Mouse (Mus musculus) liver, postnatal 0 days (tissue): ENCODE measurements at regions not wholly inside any gene's neighbourhood (a gene's known extent, or its start where the extent isn't known, plus 50 kb on each side); places are given as distances from the start of the nearest gene placed in this dataset.
A peak's percentile ranks its signal among the peaks of the same experiment; 100 is the strongest.

ENCODE experiments used
- ATAC-seq: fragments of 200-750 bp; cut with Nextera tagmentation; 2 replicates; pipeline ENCODE4 v1.8.0; 2017; ENCODE audit warnings: mild to moderate bottlenecking, moderate library complexity
- DNase-seq: peaks from one replicate; pipeline ENCODE4 v3.0.0-alpha.2; 2016
- H3K27ac ChIP-seq: fragments of 300-500 bp; sonication (generic); 2 replicates; pipeline ENCODE4 v1.5.1; 2014; ENCODE audit warnings: antibody characterized with exemption, moderate library complexity, mild to moderate bottlenecking, low read depth
- H3K27me3 ChIP-seq: fragments of 300-500 bp; sonication (generic); 2 replicates; pipeline ENCODE4 v1.6.1; 2014; ENCODE audit warnings: low read length, control low read depth, mixed read lengths; ENCODE audit not compliant: insufficient read depth
- H3K36me3 ChIP-seq: fragments of 300-500 bp; sonication (generic); replicated peaks from 2 replicates; pipeline ENCODE4 v1.6.1; 2014; ENCODE audit warnings: mild to moderate bottlenecking, control low read depth, low read length, moderate library complexity, mixed read lengths; ENCODE audit not compliant: insufficient read depth
- H3K4me1 ChIP-seq: fragments of 300-500 bp; sonication (generic); 2 replicates; pipeline ENCODE4 v1.6.1; 2014; ENCODE audit warnings: antibody characterized with exemption, mild to moderate bottlenecking, control low read depth; ENCODE audit not compliant: insufficient read depth
- H3K4me2 ChIP-seq: fragments of 300-500 bp; sonication (generic); 2 replicates; pipeline ENCODE4 v1.6.1; 2014; ENCODE audit warnings: low read depth, mild to moderate bottlenecking, low read length, moderate library complexity, mixed read lengths
- H3K4me3 ChIP-seq: fragments of 300-500 bp; sonication (generic); 2 replicates; pipeline ENCODE4 v1.5.1; 2014; ENCODE audit warnings: low read depth, low read length
- H3K9ac ChIP-seq: fragments of 300-500 bp; sonication (generic); replicated peaks from 2 replicates; pipeline ENCODE4 v1.6.1; 2014; ENCODE audit warnings: mild to moderate bottlenecking, moderate library complexity
- H3K9me3 ChIP-seq: fragments of 300-500 bp; sonication (generic); 2 replicates; pipeline ENCODE4 v1.6.1; 2016; ENCODE audit warnings: mild to moderate bottlenecking, control low read depth, low read length, mixed read lengths
- CTCF ChIP-seq: sonication (generic); IDR thresholded peaks from 2 replicates; pipeline ENCODE4 v1.5.1; 2016; ENCODE audit warnings: antibody characterized with exemption, low read depth
- EP300 ChIP-seq: IDR thresholded peaks from 2 replicates; pipeline ENCODE4 v1.6.1; 2016; ENCODE audit warnings: antibody characterized with exemption, low read depth, mild to moderate bottlenecking
- WGBS: fragments of 180-500 bp; shearing (Covaris S2); extraction: QIAGEN DNeasy Blood & Tissue Kit; methylation state at CpG from one replicate; pipeline ENCODE4 v1.1.7; 2014; ENCODE audit not compliant: insufficient replicate concordance; 5-methylcytosine and 5-hydroxymethylcytosine counted together

DNA sequence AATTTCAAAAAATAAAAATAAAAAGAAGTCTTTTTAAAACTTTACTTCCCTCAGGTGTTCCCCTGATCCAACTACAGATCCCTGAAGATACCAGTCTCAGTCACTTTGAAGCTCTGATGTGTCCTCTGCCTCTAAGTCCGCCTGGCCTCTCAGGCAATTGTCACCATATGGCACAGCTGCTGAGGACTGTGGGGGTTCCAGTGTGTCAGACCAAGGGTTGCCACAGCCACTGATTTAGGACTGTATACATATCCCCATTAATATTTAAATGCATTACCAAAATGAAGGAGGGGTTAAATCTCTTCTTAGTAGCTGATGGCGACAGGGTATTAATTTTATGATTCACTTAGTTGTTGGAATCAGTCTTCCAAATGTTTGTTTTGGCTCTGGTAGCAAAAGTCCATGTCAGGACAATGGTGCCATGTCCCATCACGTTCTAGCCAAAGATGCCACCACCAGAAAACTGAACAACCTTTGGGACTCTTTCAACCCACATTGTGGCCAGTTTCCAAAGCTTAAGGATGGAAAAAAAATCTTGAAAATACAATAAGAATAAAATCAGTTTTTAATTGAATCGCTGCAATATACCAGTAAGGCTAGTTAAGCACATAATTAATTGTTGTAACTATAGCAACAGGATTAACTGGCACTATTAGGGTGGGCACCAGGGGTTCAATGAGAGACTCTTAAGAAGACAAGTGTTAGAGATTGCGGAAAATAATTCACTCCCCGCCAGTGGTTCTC lies 62.5 kb downstream of the Arrdc4 start:
- peaks cover 13% of the 10 kb centered on the region for H3K4me1 ChIP-seq
- no peak overlapping the region for H3K4me2 ChIP-seq
- H3K4me3 ChIP-seq, result no peak overlapping the region
- DNase-seq, result no peak
- WGBS, result 74% methylated on average over 6 of the region's 6 CpGs
- TF ChIP-seq CTCF (no peak), EP300 (no peak)
- no peaks in the 10 kb centered on the region for H3K9me3 ChIP-seq
- no peaks in the 10 kb centered on the region for H3K27me3 ChIP-seq
- no peak overlapping the region for H3K9ac ChIP-seq
- no peak for ATAC-seq
- no peaks in the 10 kb centered on the region for H3K36me3 ChIP-seq
- 0 out of 2 replicates have a peak overlapping the region, but pooled peaks have one; percentile 8 for H3K27ac ChIP-seq

DNA sequence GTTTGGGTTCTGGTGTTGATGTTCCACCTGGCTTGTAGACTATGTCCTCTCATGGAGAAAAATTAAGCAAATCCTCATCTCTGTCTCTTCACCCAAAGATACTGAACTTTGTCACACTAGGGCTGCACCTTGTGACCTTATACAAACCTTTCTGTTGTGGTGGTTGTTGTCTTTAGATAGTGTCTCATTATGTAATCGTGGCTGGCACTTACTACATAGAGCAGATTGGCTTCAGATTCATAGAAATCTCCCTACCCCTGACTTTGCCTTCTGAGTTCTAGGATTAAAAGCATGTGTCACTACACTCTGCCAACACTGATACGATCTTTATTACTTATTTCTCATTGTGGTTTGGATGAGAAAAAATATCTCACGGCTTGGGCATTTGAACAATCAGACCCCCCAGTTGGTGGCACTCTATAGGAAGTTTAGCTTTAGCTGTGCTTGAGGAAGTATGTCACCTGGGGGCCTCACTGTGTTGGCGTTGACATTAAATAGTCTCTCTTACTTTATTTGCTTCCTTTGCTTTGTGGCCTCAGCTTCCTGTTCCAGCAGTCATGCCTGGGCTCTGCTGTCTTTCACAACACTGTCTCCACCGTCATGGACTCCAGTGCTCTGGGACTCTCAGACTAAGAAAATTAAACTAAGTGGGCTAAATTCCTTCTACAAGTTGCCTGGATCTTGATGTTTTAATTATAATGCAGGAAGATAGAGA lies 66.0 kb downstream of the Arrdc4 start:
- H3K27me3 ChIP-seq, result no peaks in the 10 kb centered on the region
- WGBS, result 19% methylated on average over 5 of the region's 5 CpGs
- peak overlapping the region; percentile 73 for H3K27ac ChIP-seq
- H3K4me2 ChIP-seq, result no peak overlapping the region
- H3K9ac ChIP-seq, result no peak overlapping the region
- H3K4me1 ChIP-seq, result peaks cover 13% of the 10 kb centered on the region
- DNase-seq, result peak; percentile 33
- TF ChIP-seq EP300 (no peak), CTCF (no peak)
- peak; percentile 86 for ATAC-seq
- no peaks in the 10 kb centered on the region for H3K36me3 ChIP-seq
- H3K4me3 ChIP-seq, result no peak overlapping the region
- H3K9me3 ChIP-seq, result no peaks in the 10 kb centered on the region

DNA sequence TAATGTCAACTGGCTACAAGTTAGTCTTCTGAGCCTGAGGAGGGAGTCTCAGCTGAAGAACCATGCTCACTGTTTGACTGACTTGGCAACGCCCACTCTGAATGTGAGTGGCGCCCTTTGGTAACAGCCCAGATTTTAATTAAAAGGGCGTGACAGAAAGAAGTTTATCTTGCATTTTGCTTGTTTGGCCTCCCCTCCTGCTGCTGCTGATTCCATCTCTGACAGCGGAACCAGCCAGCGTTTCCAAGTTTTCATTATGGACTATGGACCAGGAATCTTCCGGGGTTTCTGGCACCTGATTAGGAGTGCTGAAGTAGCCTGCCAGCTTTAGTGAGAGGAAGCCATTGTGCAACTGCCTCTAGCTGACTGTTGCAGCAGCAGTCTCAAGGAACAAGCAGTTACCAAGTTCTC lies 66.7 kb downstream of the Arrdc4 start:
- Histone ChIP-seq H3K9me3 (no peaks in the 10 kb centered on the region), H3K4me1 (peaks cover 13% of the 10 kb centered on the region), H3K27me3 (no peaks in the 10 kb centered on the region), H3K4me2 (no peak overlapping the region), H3K4me3 (no peak overlapping the region), H3K36me3 (no peaks in the 10 kb centered on the region), H3K9ac (no peak overlapping the region), H3K27ac (peak overlapping the region; percentile 73)
- TF ChIP-seq CTCF, result no peak
- no peak for TF ChIP-seq EP300
- 59% methylated on average over 6 of the region's 6 CpGs for WGBS
- peak; percentile 51 for ATAC-seq
- peak; percentile 24 for DNase-seq

DNA sequence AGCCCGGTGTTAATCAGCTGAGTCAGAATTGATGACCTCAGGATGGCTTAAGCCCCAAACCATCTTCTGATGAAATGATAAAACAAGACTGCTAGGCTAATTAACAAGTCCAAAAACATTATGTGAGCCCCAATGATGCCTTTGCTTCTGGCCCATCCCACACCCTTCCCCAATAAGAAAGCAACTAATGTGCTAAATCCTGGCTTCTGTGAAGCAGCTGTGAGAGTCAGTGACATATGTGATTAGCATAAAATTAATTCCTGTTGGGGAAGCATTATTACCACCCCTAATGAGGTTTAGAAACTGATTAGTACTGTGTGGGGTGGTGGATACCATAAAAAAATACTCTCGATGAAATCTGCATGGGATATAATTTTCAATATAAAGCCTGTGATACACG lies 69.3 kb downstream of the Arrdc4 start:
- DNase-seq (no peak), ATAC-seq (no peak)
- H3K27ac ChIP-seq, result no peak overlapping the region
- no peaks in the 10 kb centered on the region for H3K27me3 ChIP-seq
- no peaks in the 10 kb centered on the region for H3K36me3 ChIP-seq
- peaks cover 13% of the 10 kb centered on the region for H3K4me1 ChIP-seq
- no peak overlapping the region for H3K4me3 ChIP-seq
- no peaks in the 10 kb centered on the region for H3K9me3 ChIP-seq
- TF ChIP-seq CTCF (no peak), EP300 (no peak)
- H3K9ac ChIP-seq, result no peak overlapping the region
- no peak overlapping the region for H3K4me2 ChIP-seq
- 81% methylated on average over 3 of the region's 3 CpGs for WGBS

DNA sequence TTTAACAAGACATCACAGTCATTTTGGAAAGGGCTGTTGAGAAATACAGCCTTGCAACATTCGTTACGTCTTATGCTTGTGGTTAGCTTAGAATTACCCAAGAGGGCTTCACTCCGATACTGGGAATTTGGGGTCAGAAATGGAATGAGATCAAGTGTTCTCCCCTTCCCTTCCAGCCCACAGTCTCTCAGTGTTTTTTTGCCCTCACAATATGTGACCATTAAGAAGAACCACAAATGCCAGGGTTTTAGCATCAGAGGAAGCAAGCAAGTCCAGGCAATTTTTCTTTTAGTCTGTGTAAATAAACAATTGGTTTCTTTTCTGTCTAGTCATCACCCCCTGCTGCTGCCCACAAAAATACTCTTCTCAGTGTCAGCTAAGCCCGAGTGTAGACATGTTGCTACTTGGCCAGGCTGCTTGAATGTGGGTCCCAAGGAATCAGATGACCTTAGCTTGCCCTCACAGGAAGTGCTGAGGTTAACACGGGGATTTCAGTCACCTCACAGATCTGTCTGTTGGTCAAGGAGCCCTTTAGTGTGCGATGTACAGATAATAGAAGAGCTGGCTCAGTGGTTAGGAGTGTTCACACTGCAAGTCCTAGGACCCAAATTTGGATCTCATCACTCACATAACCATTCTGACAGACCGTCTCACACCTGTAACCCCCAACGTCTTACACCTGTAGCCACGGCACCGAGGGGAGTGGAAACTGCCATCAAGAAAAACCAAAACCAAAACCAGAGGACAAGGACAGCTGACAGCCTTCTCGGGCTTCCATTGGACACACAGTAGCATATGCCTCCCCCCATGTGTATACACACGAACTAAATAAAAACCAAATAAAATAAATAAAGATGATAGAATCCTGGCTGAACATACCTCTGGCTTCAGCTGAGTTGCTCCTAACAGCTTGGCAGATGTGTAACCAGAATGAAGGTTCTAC lies 81.0 kb downstream of the Arrdc4 start:
- Histone ChIP-seq H3K4me1 (no peaks in the 10 kb centered on the region), H3K4me2 (peak overlapping the region; percentile 42), H3K27ac (no peak overlapping the region), H3K4me3 (no peak overlapping the region), H3K36me3 (no peaks in the 10 kb centered on the region), H3K9me3 (0 out of 2 replicates have a peak, but pooled peaks cover 3% of the 10 kb centered on the region), H3K27me3 (no peaks in the 10 kb centered on the region), H3K9ac (no peak overlapping the region)
- no peak for ATAC-seq
- 50% methylated on average over 12 of the region's 12 CpGs for WGBS
- TF ChIP-seq CTCF (no peak), EP300 (peak; percentile 54; the same call in 1 of the 2 replicates)
- no peak for DNase-seq
